Mouse (Mus musculus): ENCODE measurements around the gene Itga6. TPM values are rescaled to one million over a fixed set of nuclear protein-coding genes. Genes with fewer than 3 reads are reported as not detected.

The Itga6 gene
- polyA plus RNA-seq, 1 experiment from 2014 or later, result 47.6 TPM

DNA sequence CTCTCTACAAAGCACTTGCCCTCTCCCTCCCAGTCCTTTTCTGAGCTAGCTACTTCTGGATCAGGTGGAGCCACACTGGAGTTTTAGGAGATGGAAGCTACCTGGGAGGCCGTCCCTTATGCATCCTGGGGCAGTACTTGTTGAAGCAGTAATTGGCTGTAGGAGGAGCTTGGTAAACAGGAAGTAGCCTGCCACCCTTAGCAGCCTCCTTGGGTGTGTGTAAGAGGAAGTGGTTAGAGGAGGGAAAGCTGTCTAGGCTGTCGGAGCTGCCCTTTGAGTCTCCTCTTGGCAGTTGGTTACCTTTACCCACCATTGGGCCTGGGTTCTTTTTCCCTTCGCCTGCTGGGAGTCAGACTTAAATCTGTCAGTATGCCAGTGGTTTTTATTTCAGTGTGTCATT is 68.6 kb downstream of the Itga6 start:
- peak; percentile 74 for ATAC-seq

DNA sequence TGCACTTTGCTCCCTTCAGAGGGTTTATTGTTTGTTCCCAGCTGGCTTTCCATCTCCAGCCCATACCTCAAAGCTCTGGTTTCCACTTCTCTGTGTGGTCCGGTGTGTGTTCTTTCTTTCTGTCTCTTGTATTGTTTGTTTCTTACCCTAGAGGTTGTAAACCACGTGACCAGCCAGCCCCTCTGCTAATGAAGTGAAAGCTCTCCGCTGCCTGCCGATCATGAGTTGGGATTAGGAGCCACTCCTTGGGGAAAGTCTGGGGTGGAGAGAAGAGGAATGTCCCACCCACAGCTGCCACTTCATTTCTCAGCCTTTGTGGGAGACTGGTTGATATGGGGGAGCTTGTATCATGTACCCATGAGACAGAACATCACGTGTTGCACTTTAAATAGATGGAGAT is 69.9 kb downstream of the Itga6 start:
- peak; percentile 39; the same call in 1 of the 2 replicates for ATAC-seq
- WGBS, result 14% methylated on average over 5 of the region's 5 CpGs
- Histone ChIP-seq H3K4me2 (replicated peaks) (peak overlapping the region; percentile 18; the same call in 1 of the 2 replicates), H3K9me3 (no peaks in the 10 kb centered on the region), H3K4me3 (replicated peaks) (no peak overlapping the region), H3K27ac (no peak overlapping the region), H3K9ac (no peak overlapping the region), H3K4me1 (replicated peaks) (peaks cover 20% of the 10 kb centered on the region), H3K27me3 (replicated peaks) (no peaks in the 10 kb centered on the region), H3K36me3 (no peaks in the 10 kb centered on the region)

More for the DNA sequence above, 68.6 kb downstream of the Itga6 start:
- Histone ChIP-seq H3K9me3 (no peaks in the 10 kb centered on the region), H3K36me3 (no peaks in the 10 kb centered on the region), H3K27me3 (replicated peaks) (no peaks in the 10 kb centered on the region), H3K4me1 (replicated peaks) (peaks cover 20% of the 10 kb centered on the region), H3K27ac (peak overlapping the region; percentile 37), H3K4me3 (replicated peaks) (no peak overlapping the region), H3K9ac (no peak overlapping the region), H3K4me2 (replicated peaks) (no peak overlapping the region)
- 34% methylated on average over 3 of the region's 3 CpGs for WGBS

DNA sequence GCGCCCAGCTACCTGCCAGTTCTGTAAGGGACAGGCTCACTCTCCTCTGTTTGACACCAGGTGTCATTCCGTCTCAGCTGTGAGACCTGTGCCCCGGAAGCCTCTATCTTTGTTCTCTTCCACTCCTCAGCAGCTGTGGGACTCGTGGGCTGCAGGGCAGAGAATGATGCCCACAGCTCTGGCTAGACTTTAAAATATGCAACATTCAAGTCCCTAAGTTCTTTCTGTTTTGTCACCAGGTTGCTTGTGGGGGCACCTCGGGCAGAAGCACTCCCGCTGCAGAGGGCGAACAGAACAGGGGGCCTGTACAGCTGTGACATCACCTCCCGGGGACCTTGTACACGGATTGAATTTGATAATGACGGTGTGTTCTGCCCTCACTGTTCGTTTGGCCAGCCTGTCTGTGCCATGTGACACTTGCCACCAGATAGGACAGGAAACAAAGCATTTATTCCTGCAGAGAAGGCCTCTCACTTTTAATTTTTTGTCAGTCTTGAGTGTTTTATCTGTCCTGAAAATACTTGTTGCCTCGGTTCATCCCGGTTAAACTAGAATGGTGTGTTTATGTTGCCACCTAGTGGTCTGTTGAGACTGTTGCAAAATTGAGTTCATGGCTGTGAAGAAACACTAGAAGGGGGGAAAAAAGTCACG is 71.1 kb downstream of the Itga6 start:
- Histone ChIP-seq H3K9ac (no peak overlapping the region), H3K27me3 (replicated peaks) (no peaks in the 10 kb centered on the region), H3K36me3 (no peaks in the 10 kb centered on the region), H3K9me3 (no peaks in the 10 kb centered on the region), H3K4me1 (replicated peaks) (peaks cover 20% of the 10 kb centered on the region), H3K4me2 (replicated peaks) (no peak overlapping the region), H3K27ac (no peak overlapping the region), H3K4me3 (replicated peaks) (no peak overlapping the region)
- no peak for ATAC-seq
- WGBS, result 42% methylated on average over 14 of the region's 14 CpGs

DNA sequence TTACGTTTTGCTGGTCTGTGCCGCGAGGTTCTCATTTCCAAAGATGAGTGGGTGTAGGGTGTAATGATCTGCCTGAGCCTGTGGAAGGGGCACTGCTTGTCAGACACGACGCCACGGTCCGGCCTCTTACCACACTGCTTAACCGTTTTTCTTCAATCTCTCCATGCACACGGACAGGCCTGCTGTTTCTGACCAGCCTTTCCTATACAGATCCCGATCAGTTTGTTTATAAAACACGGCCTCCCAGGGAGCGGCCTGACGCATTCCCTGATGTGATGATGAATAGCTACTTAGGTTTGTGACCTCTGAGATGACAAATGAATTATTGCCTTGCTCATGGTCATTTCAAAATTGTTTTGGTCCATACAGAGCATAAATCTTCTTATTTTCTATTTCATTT is 78.7 kb downstream of the Itga6 start:
- Histone ChIP-seq H3K4me2 (replicated peaks) (no peak overlapping the region), H3K9ac (no peak overlapping the region), H3K4me1 (replicated peaks) (no peaks in the 10 kb centered on the region), H3K9me3 (no peaks in the 10 kb centered on the region), H3K36me3 (no peaks in the 10 kb centered on the region), H3K4me3 (replicated peaks) (no peak overlapping the region), H3K27ac (no peak overlapping the region), H3K27me3 (replicated peaks) (no peaks in the 10 kb centered on the region)
- ATAC-seq, result no peak
- 48% methylated on average over 13 of the region's 13 CpGs for WGBS

DNA sequence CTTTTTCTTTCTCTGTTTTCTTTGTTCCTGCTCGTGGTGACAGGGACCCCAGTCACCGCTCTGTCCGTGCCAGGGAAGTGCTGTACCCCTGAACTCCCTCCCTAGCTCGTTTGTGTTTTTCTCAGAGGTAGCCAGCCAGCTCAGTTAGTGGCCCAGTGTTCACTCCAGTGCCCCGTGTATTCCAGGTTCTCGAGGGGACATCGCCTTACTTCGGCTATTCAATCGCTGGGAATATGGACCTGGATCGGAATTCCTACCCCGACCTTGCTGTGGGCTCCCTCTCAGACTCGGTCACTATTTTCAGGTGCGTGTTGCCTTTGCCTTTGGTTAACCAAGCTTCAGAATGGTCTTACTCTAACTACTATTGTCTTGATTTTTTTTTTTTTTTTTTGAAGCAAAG is 82.3 kb downstream of the Itga6 start:
- Histone ChIP-seq H3K4me2 (replicated peaks) (no peak overlapping the region), H3K36me3 (no peaks in the 10 kb centered on the region), H3K9ac (no peak overlapping the region), H3K27ac (no peak overlapping the region), H3K27me3 (replicated peaks) (no peaks in the 10 kb centered on the region), H3K4me1 (replicated peaks) (no peaks in the 10 kb centered on the region), H3K9me3 (no peaks in the 10 kb centered on the region), H3K4me3 (replicated peaks) (no peak overlapping the region)
- WGBS, result 81% methylated on average over 13 of the region's 13 CpGs
- ATAC-seq, result no peak

DNA sequence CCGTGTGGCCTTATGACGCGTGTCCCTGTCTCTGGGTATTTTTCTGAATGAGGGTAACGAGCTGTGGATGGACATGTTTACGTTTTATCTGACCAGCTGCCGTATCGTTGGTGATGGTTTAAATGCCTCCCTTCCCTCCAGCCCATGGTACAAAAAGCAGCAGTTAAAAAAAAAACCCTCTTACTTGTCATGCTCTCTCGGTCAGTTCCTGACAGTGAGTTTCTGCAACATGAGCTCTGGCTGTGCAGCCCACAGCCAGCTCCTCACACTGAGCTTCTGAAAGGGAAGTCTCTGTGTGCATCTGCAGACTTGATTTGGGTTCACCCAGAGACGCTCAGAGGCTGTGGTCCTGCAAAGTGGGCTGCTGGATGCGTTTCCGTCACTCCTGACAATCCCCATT is 83.5 kb downstream of the Itga6 start:
- no peaks in the 10 kb centered on the region for H3K9me3 ChIP-seq
- H3K9ac ChIP-seq, result no peak overlapping the region
- no peak overlapping the region for H3K27ac ChIP-seq
- H3K4me3 ChIP-seq (replicated peaks), result no peak overlapping the region
- H3K4me2 ChIP-seq (replicated peaks), result no peak overlapping the region
- WGBS, result 65% methylated on average over 11 of the region's 11 CpGs
- no peaks in the 10 kb centered on the region for H3K36me3 ChIP-seq
- no peak for ATAC-seq
- H3K4me1 ChIP-seq (replicated peaks), result no peaks in the 10 kb centered on the region
- no peaks in the 10 kb centered on the region for H3K27me3 ChIP-seq (replicated peaks)

DNA sequence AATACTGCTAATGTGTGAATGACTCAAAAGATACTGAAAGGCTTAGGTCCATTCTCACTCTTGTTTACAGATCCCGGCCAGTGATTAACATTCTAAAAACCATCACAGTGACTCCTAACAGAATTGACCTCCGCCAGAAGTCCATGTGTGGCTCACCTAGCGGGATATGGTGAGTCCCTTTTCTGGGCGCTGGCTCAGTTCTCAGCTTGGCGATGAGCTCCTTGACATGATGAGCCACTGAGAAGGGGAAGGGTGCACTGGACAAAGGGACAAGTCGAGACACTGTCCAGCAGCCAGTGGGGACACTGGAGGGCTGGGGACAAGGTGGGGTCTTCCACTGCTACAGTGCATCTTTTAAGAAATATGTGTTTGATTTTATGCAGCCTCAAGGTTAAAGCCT is 88.2 kb downstream of the Itga6 start:
- Histone ChIP-seq H3K36me3 (0 out of 2 replicates have a peak, but pooled peaks cover 2% of the 10 kb centered on the region), H3K9me3 (no peaks in the 10 kb centered on the region), H3K9ac (no peak overlapping the region), H3K27me3 (replicated peaks) (no peaks in the 10 kb centered on the region), H3K4me1 (replicated peaks) (no peaks in the 10 kb centered on the region), H3K4me3 (replicated peaks) (no peak overlapping the region), H3K27ac (no peak overlapping the region), H3K4me2 (replicated peaks) (no peak overlapping the region)
- no peak for ATAC-seq
- 80% methylated on average over 6 of the region's 6 CpGs for WGBS

DNA sequence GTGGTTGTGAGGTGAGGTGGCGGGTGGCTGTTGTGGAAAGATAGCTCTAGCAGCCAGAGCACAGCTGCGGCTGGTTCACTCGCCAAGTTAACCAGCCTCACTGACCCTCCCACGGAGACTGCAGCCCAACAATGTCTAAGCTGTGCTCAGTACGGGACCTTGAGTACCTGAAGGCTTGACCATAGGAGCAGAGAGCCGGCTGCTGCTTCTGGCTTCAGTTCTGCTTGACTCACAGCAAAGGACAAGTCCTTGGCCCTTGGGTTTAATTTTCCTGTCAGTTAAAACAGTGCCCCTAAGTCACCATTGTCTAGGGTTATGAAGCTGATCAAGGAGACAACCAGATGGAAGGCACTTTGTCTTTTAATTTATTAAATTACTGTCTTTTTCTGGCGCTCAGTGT is 89.0 kb downstream of the Itga6 start:
- H3K36me3 ChIP-seq, result 0 out of 2 replicates have a peak, but pooled peaks cover 2% of the 10 kb centered on the region
- no peak overlapping the region for H3K4me3 ChIP-seq (replicated peaks)
- H3K9me3 ChIP-seq, result no peaks in the 10 kb centered on the region
- no peak overlapping the region for H3K4me2 ChIP-seq (replicated peaks)
- H3K9ac ChIP-seq, result no peak overlapping the region
- 78% methylated on average over 7 of the region's 7 CpGs for WGBS
- no peak for ATAC-seq
- H3K4me1 ChIP-seq (replicated peaks), result no peaks in the 10 kb centered on the region
- H3K27me3 ChIP-seq (replicated peaks), result no peaks in the 10 kb centered on the region
- no peak overlapping the region for H3K27ac ChIP-seq

DNA sequence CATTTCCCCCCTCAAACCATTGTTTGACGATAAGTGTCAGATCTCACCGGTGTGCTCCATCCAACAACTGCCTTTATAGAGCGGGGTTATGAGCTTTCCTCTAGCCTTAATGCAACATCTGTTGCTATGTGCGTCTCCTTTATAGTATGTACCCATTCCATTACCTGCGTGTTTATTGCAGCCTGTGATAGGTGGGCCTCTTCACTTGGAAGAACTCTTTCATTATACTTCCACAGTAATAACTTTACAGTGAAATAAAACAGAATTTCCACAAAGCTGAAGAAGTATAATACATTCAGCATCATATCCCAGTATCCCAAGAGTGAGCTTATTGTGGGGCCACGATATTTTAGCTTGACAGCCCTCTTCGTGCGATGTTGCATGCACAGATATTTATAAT is 90.1 kb downstream of the Itga6 start:
- no peak overlapping the region for H3K27ac ChIP-seq
- H3K27me3 ChIP-seq (replicated peaks), result no peaks in the 10 kb centered on the region
- 86% methylated on average over 8 of the region's 8 CpGs for WGBS
- H3K9ac ChIP-seq, result no peak overlapping the region
- ATAC-seq, result no peak
- H3K36me3 ChIP-seq, result 0 out of 2 replicates have a peak, but pooled peaks cover 2% of the 10 kb centered on the region
- H3K4me2 ChIP-seq (replicated peaks), result no peak overlapping the region
- no peak overlapping the region for H3K4me3 ChIP-seq (replicated peaks)
- H3K9me3 ChIP-seq, result no peaks in the 10 kb centered on the region
- no peaks in the 10 kb centered on the region for H3K4me1 ChIP-seq (replicated peaks)

DNA sequence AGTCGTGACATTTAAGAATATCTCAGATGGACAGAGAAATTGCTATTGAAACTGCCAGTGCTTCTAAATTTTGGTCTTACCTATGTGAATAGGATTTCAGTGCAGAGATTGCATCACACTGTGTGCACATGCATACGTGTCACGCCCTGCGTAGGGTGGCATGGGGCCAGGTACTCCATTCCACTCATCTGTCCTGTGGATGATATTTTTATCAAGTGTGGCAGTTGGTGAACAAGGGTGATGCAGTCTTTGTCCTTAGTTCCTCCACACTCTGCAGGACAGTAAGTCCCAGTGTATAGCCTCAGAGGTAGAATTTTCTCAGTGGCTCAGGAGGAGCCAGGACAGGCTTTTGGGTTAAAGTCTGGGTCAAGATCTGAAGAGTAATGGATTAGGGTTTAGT is 90.8 kb downstream of the Itga6 start:
- no peaks in the 10 kb centered on the region for H3K27me3 ChIP-seq (replicated peaks)
- no peak overlapping the region for H3K27ac ChIP-seq
- no peak overlapping the region for H3K4me2 ChIP-seq (replicated peaks)
- no peaks in the 10 kb centered on the region for H3K4me1 ChIP-seq (replicated peaks)
- 0 out of 2 replicates have a peak, but pooled peaks cover 2% of the 10 kb centered on the region for H3K36me3 ChIP-seq
- H3K9ac ChIP-seq, result no peak overlapping the region
- no peaks in the 10 kb centered on the region for H3K9me3 ChIP-seq
- no peak overlapping the region for H3K4me3 ChIP-seq (replicated peaks)
- WGBS, result 85% methylated on average over 4 of the region's 4 CpGs
- no peak for ATAC-seq

DNA sequence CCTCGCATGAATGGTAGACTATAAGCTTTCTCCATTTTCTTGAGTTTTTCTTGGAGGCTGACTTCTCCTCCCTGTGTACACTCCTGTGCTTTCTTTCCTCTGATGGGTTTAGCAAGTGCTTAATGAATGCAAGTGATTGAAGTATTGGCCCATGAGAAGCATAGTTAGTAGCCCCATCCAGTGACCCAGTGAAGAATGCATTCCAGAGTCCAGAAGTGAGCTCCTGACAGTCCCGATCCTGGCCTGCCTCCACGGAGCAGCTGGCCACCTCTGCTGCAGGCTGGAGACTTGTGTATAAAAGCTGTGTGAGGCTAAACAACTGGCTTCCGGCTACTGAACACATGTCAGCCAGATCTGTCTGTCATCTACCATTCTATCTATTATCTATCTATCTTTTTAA is 91.8 kb downstream of the Itga6 start:
- H3K27me3 ChIP-seq (replicated peaks), result no peaks in the 10 kb centered on the region
- no peaks in the 10 kb centered on the region for H3K4me1 ChIP-seq (replicated peaks)
- H3K36me3 ChIP-seq, result 0 out of 2 replicates have a peak, but pooled peaks cover 2% of the 10 kb centered on the region
- no peak overlapping the region for H3K27ac ChIP-seq
- 54% methylated on average over 4 of the region's 4 CpGs for WGBS
- no peak overlapping the region for H3K4me2 ChIP-seq (replicated peaks)
- no peak overlapping the region for H3K4me3 ChIP-seq (replicated peaks)
- H3K9ac ChIP-seq, result no peak overlapping the region
- H3K9me3 ChIP-seq, result no peaks in the 10 kb centered on the region
- ATAC-seq, result no peak

DNA sequence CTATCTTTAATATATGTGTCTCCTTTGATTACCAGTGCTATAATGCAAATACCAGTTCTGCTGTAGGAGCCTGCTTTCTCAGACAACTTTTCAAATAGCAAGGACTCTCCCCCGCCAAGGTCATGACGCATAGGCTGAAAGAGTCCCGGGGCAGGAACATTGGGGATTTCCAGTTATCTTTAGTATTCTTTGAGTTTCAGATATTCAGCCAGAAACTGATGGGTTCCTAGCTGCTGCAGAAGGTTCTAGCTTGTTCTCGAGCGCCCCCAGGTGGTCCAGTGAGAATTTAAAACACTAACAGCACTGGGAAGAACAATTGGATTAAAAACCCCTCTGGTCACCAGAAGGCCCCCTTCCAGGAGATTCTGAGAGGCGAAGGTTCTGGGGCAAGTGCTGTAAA is 92.4 kb downstream of the Itga6 start:
- 26% methylated on average over 6 of the region's 6 CpGs for WGBS
- Histone ChIP-seq H3K4me2 (replicated peaks) (no peak overlapping the region), H3K27ac (no peak overlapping the region), H3K4me1 (replicated peaks) (no peaks in the 10 kb centered on the region), H3K9ac (no peak overlapping the region), H3K27me3 (replicated peaks) (no peaks in the 10 kb centered on the region), H3K9me3 (no peaks in the 10 kb centered on the region), H3K4me3 (replicated peaks) (no peak overlapping the region), H3K36me3 (0 out of 2 replicates have a peak, but pooled peaks cover 2% of the 10 kb centered on the region)
- no peak for ATAC-seq

DNA sequence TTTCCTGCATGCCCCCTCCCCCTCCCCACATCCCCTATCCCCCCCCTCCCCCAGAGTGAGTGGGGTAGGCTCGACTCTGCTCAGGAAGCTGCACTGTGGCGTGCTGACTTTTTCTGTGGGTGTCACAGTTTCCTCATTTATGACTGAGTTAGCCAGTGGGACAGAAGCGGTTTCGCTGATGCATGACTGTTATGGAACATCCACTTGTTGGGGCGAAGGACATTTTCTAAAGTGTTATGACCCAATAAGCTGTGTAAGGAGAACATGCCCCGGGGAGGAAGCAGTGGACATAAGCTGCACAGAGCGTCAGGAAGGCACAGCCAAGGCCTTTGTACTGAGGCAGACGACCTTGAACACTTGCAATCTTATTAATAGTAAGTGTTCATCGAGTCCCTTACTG is 97.9 kb downstream of the Itga6 start:
- Histone ChIP-seq H3K27ac (no peak overlapping the region), H3K4me2 (replicated peaks) (no peak overlapping the region), H3K9me3 (no peaks in the 10 kb centered on the region), H3K4me1 (replicated peaks) (no peaks in the 10 kb centered on the region), H3K36me3 (0 out of 2 replicates have a peak, but pooled peaks cover 5% of the 10 kb centered on the region), H3K4me3 (replicated peaks) (no peak overlapping the region), H3K27me3 (replicated peaks) (no peaks in the 10 kb centered on the region), H3K9ac (no peak overlapping the region)
- 78% methylated on average over 9 of the region's 9 CpGs for WGBS
- ATAC-seq, result no peak

Measured in intestine, embryonic 15.5 days (tissue).